Mouse (Mus musculus) G1E (cell line): ENCODE measurements around the gene Trp53tg5. TPM values are rescaled to one million over a fixed set of nuclear protein-coding genes. Genes with fewer than 3 reads are reported as not detected.

Experiments used
- ATAC-seq: 2 replicates; pipeline ENCODE4 v1.8.0; 2016; ENCODE audit warnings: mild to moderate bottlenecking; ENCODE audit not compliant: insufficient number of reproducible peaks, poor library complexity, low FRiP score, severe bottlenecking; ENCODE audit errors: extremely low read depth
- DNase-seq: peaks from one replicate; pipeline ENCODE4 v3.0.0; 2012; ENCODE audit warnings: low spot score
- H3K27me3 ChIP-seq: 2 replicates; pipeline ENCODE4 v1.6.1; 2012; ENCODE audit warnings: mild to moderate bottlenecking, low read length, inconsistent platforms; ENCODE audit not compliant: insufficient read depth
- H3K36me3 ChIP-seq: replicated peaks from 2 replicates; pipeline ENCODE3; 2012; ENCODE audit warnings: mild to moderate bottlenecking, inconsistent platforms
- H3K4me1 ChIP-seq: 2 replicates; pipeline ENCODE4 v1.6.1; 2012; ENCODE audit warnings: low read depth, low read length, inconsistent platforms, mixed read lengths; ENCODE audit not compliant: insufficient read depth
- H3K4me3 ChIP-seq: 2 replicates; pipeline ENCODE4 v1.5.1; 2012; ENCODE audit warnings: low read depth, mild to moderate bottlenecking, inconsistent platforms, low read length, moderate library complexity, mixed read lengths
- H3K9me3 ChIP-seq: replicated peaks from 2 replicates; pipeline ENCODE4 v1.6.1; 2012; ENCODE audit warnings: inconsistent platforms
- CTCF ChIP-seq: IDR thresholded peaks from 2 replicates; pipeline ENCODE4 v1.5.1; 2012; ENCODE audit warnings: low read depth, low read length, inconsistent platforms, mixed read lengths
- GATA1 ChIP-seq: IDR thresholded peaks from 2 replicates; pipeline ENCODE4 v1.6.1; 2012; ENCODE audit warnings: borderline replicate concordance, low read length, inconsistent platforms, mixed read lengths
- GATA2 ChIP-seq: IDR thresholded peaks from 2 replicates; pipeline ENCODE4 v1.6.1; 2012; ENCODE audit warnings: low read depth, low read length, inconsistent platforms, borderline replicate concordance
- POLR2AphosphoS5 ChIP-seq: IDR thresholded peaks from 2 replicates; pipeline ENCODE4 v1.6.1; 2012; ENCODE audit warnings: low read depth, low read length, inconsistent platforms; ENCODE audit not compliant: insufficient replicate concordance
- TAL1 ChIP-seq: conservative IDR thresholded peaks from 2 replicates; pipeline ENCODE4 v1.6.1; 2012; ENCODE audit warnings: low read depth, low read length, inconsistent platforms, mixed read lengths
- polyA plus RNA-seq: library from polyadenylated mRNA; stranded (reverse); fragments of >175 nt; gene quantifications from 2 replicates; pipeline ENCODE4 v1.2.3, GENCODE M21; 2012
- total RNA-seq, 2 experiments: library from RNA; stranded (forward) in 1 of 2; stranded (reverse) in 1 of 2; fragments of 200-1000 nt in 1 of 2; fragments of >200 nt in 1 of 2; fragmentation: Nextera tagmentation in 1 of 2; gene quantifications; 2 replicates each; pipeline ENCODE4 v1.2.3; 2014 to 2017

Trp53tg5 gene
- total and polyA plus RNA-seq, 3 experiments = not detected

GRCm38 (mm10) chr2:164486258-164487114, 13.0 kb upstream of the Trp53tg5 start:
- DNase-seq (peak; percentile 51), ATAC-seq (no peak; the same call in 1 of the 2 replicates)
- Histone ChIP-seq H3K36me3 (peaks cover 47% of the 10 kb centered on the region), H3K4me1 (peaks cover 26% of the 10 kb centered on the region), H3K9me3 (no peaks in the 10 kb centered on the region), H3K27me3 (peaks cover 13% of the 10 kb centered on the region; the same call in 1 of the 2 replicates), H3K4me3 (peak overlapping the region; percentile 78)
- TF ChIP-seq POLR2AphosphoS5 (no peak), TAL1 (no peak), GATA2 (no peak), GATA1 (no peak), CTCF (no peak)

DNA sequence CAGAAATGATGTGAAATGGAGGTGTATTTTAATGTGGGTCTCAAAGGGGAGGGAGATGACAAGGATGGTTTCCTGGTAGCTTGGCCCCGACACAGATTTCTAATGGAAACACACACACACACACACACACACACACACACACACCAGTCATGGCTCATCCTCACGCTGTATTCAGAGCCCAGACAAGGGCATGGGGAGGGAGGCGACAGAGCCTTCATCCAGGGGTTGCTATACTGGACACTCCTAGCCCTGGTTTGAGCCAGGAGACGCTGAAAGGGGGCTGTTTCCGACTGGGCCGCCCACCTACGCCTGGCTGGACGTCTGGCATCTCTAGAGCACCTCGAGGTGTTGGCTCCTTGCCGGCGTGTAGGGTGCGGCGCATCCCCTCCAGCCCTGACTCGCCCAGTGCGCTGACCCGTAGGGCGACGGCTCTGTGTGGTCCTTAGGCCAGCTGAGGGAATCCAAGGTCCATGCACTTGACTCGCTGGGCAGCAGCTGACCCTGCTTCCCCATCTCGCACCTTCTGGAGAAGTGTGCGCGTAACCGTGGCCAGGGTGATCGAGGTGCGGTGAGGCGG, 12.2 kb upstream of the Trp53tg5 start, which contains the start of gene Dbndd2:
Dbndd2 (plus strand) TSS at position 426 of the 577 bp plus-strand sequence.
- Histone ChIP-seq H3K4me1 (peaks cover 26% of the 10 kb centered on the region), H3K9me3 (no peaks in the 10 kb centered on the region), H3K4me3 (peak within 1 kb of the TSS; percentile 78), H3K27me3 (peaks cover 13% of the 10 kb centered on the region; the same call in 1 of the 2 replicates), H3K36me3 (peaks cover 42% of the 10 kb centered on the region)
- DNase-seq (peak; percentile 33), ATAC-seq (no peak)
- TF ChIP-seq CTCF = no peak

DNA sequence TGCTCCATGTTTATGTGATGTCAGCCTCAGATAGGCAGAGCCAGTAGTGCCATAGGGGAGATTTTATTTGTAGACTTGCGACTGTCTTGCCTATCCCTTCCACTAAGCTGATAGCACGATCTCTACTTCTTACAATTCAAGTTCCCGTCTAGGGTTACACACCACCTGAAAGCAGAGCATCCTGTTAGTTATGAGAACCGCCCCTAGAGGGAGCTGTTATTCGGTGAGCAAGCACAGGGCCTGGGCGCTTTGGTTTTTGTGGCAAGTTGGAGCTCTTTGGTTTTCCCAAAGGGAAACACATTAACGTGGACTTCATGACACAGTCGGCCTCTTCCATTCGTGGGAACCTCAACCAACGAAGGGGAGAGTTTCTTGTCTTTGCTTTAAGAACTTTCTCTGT, 3.3 kb downstream of the Trp53tg5 start:
- H3K36me3 ChIP-seq = peaks cover 87% of the 10 kb centered on the region
- no peak for ATAC-seq

GRCm38 (mm10) chr2:164466787-164467186, 6.7 kb downstream of the Trp53tg5 start:
- DNase-seq = peak; percentile 57
- H3K4me1 ChIP-seq = peaks cover 84% of the 10 kb centered on the region
- peak; percentile 88 for ATAC-seq
- peaks cover 88% of the 10 kb centered on the region for H3K36me3 ChIP-seq
- no peaks in the 10 kb centered on the region for H3K27me3 ChIP-seq
- peak overlapping the region; percentile 64; the same call in 1 of the 2 replicates for H3K4me3 ChIP-seq
- no peaks in the 10 kb centered on the region for H3K9me3 ChIP-seq
- TF ChIP-seq CTCF = no peak
- TF ChIP-seq TAL1 = 0 out of 2 replicates have a peak, but pooled peaks have one; percentile 27
- TF ChIP-seq GATA2 = no peak
- TF ChIP-seq POLR2AphosphoS5 = no peak

More for the DNA sequence above, 3.3 kb downstream of the Trp53tg5 start:
- H3K4me3 ChIP-seq = no peak overlapping the region
- H3K27me3 ChIP-seq = no peaks in the 10 kb centered on the region
- H3K4me1 ChIP-seq = peaks cover 55% of the 10 kb centered on the region
- DNase-seq = no peak
- TF ChIP-seq CTCF (peak; percentile 42; the same call in 1 of the 2 replicates), POLR2AphosphoS5 (no peak)
- no peaks in the 10 kb centered on the region for H3K9me3 ChIP-seq

DNA sequence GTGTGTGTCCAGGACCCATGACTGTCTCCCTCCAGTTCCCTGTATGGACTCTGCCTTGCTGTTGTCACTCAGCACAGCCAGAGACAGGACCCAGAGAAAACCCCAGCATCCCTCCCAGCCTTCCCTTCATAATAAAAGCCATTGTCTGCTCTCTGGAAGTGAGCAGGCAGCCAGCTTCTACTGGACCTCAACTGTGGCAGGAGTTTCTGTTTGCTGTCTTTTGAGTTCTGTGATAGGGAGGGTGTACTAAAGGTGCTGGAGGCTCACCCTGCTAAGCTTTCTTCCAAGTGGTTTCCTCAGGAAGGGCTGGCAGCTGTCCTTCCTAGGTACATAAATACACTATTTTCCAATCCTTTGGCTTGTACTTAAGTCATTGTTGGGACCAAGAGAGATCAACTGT, 8.4 kb downstream of the Trp53tg5 start:
- Histone ChIP-seq H3K4me1 (peaks cover 80% of the 10 kb centered on the region), H3K36me3 (peaks cover 73% of the 10 kb centered on the region), H3K4me3 (no peak overlapping the region), H3K9me3 (no peaks in the 10 kb centered on the region), H3K27me3 (no peaks in the 10 kb centered on the region)
- no peak for TF ChIP-seq TAL1
- no peak for TF ChIP-seq POLR2AphosphoS5
- no peak for TF ChIP-seq GATA2
- no peak for TF ChIP-seq CTCF
- TF ChIP-seq GATA1 = no peak
- DNase-seq = no peak
- no peak for ATAC-seq

DNA sequence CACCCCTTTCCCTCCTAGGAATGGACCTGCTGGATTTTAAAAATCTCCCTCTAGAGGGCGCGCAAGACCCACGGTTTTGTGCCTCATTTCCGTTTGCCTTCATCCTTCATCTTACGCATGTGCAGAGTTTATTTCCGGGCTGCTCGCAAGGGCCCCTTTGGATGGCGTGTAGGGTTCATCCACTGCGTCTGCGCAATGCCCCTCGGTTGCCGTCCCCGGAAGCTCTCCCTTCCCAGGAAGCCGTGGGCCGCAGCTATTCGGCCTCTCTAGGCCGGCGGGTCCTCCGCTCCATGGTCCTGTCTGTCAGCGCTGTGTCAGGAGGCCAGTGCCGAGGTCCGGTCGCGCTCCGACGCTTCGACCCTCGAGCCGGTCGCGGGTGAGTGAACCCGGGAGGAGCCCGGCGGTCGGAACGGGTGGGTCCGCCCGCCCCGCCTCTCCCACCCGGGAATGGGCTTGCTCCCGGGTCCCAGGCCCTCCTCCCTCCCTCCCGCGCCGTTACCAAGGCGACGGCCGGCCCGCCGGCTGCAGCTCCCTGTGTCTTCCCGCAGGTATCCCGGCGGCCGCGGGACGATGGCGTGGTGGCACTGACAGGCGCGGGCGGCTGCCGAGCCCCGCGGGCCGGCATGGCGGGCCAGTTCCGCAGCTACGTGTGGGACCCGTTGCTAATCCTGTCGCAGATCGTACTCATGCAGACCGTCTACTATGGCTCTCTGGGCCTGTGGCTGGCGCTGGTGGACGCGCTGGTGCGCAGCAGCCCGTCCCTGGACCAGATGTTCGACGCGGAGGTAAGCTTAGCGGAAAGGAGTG, 12.6 kb downstream of the Trp53tg5 start, which contains the start of gene Gm20458:
Gm20458 (plus strand) TSS at position 223 of the 807 bp plus-strand sequence.
- TF ChIP-seq POLR2AphosphoS5 (no peak), CTCF (no peak), GATA1 (no peak), TAL1 (no peak), GATA2 (no peak)
- Histone ChIP-seq H3K9me3 (no peaks in the 10 kb centered on the region), H3K27me3 (peaks cover 6% of the 10 kb centered on the region), H3K36me3 (peaks cover 36% of the 10 kb centered on the region), H3K4me1 (peaks cover 40% of the 10 kb centered on the region), H3K4me3 (peak within 1 kb of the TSS; percentile 98)
- ATAC-seq (peak; percentile 97), DNase-seq (peak; percentile 96)
